Mouse (Mus musculus) cerebellum, adult 11 months (tissue): ENCODE measurements around the gene Tmc7.

Source experiments
- DNase-seq: peaks from one replicate; pipeline ENCODE4 v3.0.0; 2022

The Tmc7 gene

DNA sequence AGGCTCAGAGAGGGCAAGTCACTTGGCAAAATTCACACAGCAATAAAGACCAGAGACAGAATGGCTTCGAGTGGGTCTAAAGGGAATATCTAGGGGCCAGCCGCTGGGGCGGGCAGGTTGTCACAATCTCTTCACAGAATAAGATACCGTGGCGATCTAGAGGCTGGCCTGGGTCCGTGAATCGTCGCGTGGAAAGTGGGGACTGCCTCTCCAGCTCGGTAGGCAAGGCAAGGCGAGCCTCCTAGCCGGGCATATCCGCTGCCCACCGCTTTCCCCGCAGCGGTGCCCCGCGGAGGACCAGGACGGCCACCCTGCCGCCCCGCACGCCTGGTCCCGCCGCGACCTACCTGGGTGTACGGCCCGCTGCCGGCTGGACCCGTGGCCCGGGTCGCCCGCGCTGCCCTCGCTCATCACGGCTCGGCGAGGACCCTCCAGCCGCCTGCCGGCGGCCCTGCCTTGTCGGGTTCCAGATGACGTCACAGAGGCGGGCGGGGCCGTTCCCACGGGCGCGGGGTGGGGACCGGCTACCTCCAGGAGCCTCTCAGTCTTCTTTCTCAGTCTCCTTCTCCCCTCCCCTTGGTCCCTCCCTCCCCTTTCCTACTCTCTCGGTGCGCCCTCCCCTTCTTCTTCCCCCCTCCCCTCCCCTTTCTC lies at the start of gene Tmc7:
TSS of gene Tmc7 (minus strand) at position 480 of the 651 bp plus-strand sequence.
- DNase-seq = peak; percentile 77

DNA sequence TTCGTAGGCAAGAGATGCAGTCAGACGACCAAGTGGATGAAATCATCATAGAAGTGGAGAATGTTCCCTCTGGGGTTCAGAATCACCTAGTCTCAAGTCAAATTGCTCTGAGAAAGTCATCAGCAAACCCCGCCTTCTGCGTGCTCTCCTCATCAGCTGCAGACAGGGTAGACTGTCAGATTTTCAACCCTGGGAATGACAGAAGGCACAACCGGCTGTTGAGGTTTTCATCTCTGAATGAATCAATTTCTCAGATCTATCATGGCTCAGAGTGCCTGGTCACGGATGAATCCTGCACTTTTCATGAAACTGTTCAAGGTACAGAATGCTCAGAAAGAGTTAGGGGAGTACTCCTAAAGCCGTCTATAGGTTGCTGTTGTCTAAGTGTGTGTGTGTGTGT lies 49.4 kb upstream of the Tmc7 start:
- DNase-seq = no peak

DNA sequence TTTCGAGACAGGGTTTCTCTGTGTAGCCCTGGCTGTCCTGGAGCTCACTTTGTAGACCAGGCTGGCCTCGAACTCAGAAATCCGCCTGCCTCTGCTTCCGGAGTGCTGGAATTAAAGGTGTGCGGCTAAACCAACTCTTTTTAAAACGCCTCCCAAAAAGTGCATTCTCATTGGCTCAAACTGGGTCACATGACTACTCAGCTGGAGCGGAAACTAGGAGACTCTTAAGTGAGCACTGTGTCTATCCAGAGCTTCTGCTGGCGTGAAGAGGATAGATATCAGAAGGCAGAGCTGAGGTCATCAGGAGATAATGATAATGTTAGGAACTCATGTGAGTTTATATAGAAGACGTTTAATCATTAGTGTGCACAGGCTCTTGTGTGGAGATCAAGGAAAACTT lies 48.6 kb upstream of the Tmc7 start:
- DNase-seq = no peak

DNA sequence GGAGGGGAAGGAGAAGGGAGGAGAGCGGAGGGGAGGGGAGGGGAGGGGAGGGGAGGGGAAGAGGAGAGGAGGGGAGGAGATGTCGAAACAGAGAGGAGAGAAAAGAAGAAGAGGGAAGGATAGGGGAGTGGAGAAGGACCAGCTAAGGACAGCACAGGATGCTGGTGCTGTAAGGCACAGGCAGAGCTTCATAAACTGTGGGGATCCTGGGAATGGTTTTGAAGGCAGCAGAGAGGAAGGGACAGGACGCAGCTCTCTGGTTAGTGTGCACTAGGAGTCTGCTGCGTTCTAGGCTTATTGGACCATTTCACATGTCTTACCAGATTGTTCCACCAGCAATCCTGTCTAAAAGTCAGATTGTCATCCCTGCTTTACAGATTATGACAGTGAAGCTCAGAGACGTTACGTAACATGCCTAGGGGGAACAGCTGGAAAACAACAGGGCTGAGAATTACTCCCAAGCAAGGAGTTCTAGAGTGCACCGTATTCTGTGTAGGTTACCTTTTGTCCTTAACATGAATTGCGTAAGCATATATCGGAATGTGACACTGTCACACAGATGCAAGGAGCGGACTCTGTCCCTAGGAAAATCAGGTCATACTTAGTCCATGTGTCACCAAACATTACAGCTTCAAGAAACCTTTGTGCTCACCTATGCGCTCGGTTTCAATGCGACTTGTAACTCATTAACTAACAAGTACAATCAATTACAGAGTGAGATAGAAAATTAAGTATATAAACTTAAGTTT lies 43.2 kb upstream of the Tmc7 start:
- no peak for DNase-seq

DNA sequence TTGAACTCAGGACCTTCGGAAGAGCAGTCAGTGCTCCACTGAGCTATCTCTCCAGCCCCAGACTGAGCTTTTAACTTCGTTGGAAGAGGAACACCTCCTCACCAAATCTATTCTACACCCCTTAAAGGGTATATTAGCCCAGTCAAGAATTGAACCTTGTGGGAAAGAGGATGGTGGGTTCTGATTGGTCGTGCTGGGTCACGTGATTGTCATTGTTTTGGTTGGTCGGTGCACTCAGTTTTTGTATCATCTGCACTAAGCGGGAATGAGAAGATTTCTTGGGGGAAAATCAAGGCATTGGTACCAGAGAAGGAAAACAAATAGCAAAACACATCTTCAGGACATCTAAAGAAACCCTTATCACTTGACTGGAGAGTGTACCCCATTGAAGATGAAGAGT lies 36.6 kb upstream of the Tmc7 start:
- no peak for DNase-seq

DNA sequence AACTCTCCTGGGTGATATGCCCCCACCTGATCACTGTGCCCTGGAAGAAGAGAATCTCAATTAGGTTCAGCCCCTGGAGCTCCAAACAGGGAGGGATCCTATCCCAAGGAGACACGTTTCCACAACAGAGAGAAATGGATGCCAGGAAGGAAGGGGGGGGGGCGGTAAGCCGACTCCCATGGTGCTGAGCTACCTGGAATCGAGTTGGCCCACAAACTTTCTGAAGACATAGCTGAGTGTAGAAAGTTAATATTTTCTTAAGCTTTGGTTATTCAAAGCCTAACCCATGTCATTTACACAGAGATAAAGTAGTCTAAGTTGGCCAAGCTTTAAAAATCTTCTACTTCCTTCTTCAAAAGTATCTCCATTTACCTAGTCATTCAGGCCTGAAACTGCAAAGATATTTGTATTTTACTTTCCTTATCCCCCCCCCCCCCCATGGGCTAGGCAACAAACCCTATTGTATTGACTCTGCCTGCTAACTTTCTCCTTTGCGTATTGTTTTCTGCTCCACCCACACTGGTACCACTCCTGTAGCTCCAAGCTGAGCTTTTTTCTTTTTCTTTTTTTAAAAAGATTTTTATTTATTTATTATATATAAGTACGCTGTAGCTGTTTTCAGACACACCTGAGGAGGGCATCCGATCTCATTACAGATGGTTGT lies 35.8 kb upstream of the Tmc7 start:
- DNase-seq = no peak

DNA sequence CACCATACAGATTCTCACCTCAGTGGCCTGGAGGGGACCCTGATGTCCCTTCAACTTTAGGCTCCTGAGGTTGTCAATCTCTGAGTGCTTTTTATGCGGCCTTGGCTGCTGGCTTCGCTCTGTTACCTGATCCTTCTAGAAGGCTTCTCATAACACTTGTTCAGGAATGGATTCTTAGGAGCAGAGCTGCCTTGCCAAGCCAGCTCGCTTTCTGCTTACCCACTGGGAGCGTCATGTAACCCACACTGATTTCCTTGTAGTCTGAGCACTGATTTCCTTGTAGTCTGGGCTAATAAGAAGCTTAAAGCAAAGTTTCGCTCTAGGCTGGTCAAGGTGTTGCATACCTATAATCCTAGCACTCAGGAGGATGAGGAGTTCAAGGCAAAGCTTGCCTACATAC lies 33.6 kb upstream of the Tmc7 start:
- DNase-seq = no peak

DNA sequence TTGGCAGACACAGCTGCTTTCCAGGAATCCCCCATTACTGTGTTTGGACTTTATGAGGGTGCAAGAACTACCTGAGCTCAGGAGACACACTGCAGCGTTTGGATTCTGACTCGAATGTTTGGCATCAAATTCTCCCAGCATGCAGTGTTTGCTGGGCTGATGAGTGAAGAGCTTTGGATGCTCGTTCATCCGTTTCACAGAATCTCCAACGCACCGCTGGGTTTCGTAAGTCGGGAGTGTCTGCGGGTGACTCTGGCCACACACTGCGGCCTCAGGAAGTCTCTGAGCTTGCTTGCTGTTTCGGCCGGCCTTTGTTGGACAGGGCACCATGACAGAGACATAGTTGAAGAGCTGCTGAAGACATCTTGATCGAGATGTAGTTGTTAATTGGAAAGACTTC lies 29.5 kb upstream of the Tmc7 start:
- no peak for DNase-seq

DNA sequence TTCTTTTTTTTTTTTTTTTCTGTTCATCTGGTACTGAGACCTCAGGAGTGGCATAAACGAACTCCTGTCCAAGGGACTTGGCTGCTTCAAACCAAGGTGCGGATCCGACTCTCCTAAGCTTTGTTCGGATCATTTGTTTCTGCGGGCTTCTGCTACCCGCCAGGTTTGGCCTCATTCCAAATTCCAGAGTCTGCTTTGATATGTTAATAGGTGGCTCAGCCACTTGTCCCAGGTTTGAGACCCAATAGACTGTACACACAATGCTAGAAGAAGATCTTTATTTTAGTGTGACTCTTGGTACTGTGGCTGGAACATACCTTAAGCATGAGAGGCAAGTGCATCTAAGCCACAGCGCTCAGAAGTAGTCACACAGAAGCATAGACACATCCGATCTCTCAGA lies 27.4 kb upstream of the Tmc7 start:
- no peak for DNase-seq

DNA sequence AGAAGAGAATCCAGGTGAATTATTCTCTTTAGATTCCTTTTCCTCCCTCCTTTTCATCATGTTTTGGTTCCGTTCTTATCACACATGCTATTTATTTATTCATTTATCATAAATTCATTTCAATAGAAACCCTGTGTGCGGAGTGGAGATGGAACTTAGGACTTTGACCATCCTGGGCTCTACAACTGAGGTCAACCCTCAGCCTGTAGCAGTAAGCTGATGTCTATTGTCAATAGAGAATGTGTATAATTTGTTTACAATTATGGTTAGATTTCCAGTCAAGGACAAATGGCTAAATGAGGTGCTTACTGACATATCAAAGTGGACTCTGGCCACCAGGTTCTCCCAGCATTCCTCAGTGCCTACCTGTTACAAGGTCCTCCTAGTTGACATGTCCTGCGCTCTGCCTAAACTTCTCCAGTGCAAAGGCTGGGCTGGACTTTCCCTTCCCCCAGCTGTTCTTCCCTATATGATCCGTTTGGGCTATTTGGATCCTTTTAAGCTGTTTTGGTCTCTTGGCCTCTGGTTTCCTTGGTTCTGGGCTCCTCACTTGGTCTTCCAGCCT lies 26.7 kb upstream of the Tmc7 start:
- no peak for DNase-seq

DNA sequence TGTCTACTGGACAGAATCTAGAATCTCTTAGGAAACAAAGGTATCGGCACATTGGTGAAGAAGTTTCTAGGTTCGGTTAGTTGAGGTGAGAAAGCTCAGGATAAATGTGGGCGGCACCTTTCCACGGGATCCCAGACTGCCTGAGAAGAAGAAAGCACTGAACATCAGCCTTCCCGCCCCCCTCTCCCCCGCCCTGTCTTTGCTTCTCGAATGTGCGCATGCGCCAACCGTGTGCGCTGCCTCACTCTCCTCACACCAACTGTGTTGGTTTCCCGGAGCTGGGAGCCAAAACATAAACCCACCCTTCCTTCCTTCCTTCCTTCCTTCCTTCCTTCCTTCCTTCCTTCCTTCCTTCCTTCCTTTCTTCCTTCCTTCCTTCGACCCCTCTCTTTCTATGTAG lies 26.2 kb upstream of the Tmc7 start:
- no peak for DNase-seq

DNA sequence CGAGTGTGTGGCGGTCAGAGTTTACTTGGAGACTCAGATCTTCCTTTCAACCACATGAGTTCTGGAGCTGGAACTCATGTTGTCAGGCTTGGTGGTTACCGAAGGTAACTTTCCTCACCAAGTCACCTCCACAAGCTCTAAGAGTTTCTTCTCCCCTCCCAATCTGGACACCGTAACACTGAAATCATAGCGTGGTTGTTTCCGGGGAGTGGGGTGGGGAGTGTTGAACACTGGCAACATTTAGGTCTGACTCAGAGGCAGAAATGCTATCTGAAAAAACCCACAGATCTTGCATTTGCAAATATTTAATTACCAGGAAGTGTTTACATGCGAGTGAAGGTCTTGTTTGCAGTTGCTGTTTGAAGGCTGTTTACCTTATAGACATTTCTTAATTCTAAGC lies 25.3 kb upstream of the Tmc7 start:
- no peak for DNase-seq

DNA sequence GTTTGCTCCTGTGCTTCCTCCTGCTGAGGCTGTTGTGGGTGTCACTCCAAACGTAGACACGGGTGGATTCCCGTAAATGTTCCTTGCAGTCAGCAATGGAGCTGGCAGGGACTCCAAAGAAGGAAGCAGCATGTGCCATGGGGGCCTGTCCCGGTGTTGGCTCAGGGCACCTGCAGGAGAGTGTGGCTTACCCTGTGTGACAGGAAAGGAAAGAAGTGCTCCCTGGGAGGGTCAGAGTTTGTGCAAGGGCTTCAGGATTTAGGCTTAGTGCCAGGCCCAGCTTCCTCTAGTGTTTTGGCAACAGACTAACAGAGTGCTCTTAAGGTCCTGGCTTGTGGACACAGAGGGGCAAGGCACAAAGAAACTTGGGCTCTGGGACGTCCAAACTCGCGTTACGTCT lies 20.3 kb upstream of the Tmc7 start:
- DNase-seq = no peak

DNA sequence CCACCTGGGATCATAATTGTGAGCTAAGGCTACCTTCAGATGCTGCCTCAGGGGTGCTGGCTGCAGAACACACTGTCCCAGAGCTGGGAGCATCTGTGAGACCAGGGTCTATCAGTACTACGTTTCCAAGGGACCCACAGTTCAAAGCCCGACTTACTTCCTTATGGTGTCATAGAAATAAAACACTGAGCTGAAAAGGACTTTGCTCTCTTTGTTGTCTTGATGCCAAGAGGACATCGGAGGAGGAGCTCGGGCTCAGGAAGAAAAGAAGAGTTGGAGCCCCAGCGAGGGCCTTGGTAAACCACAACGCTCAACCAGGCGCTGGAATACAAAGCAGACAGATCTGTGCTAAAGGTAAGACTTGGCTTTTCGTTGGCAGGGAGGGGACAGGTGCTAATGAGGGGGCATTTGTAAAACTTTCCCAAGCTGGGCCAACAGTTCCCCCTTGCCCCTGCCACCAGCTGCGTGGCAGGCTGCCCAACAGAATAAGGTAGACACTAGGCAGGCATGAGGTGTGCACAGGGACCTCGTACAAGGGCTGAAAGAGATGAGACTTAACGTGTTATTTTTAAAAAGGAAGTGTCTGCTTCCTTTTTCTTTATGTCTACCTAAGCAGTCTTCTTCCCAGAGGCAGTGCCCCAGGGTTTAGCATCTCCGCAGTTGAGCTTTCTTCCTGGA lies 15.6 kb upstream of the Tmc7 start:
- DNase-seq = no peak

DNA sequence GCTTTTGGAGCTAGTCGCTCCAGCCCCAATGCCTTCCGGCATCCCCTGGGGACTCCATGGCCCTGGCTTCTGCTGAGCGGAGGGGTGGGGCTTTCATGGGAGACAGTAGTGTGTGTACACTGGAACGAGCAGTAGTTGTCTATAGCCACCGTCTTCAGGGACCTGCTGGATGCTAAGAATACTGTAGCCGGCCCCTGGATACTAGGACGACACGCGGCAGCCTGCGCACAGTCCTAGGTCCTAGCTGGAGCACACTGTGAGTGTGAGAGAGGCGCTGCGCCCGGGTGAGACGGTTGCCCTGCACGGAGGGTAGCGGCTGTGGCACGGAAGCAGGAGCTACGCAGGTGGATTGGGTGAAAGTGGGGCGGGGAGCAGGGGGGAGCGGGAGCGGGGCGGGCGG lies 12.7 kb upstream of the Tmc7 start, which contains the start of gene Tmc5:
TSS of gene Tmc5 (plus strand) at position 97 of the 400 bp plus-strand sequence.
- DNase-seq = no peak

DNA sequence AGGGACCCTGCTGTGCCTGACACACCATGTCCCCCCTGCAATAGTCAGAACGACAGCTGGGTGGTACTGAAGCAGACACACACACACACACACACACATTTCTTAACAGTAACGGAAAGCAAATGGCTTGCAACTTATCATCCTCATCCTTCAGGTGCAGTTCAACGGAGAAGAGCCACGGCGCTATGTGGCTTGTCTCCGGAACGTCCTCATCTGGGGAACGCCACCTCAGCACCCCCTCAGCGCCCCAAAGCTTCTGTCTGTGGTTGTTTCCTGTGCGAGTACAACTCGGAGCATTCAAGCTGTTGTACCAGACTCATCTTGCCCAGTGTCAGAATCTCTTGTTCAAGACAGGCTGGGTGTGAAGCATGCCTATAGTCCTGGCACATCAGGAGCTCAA lies 11.7 kb upstream of the Tmc7 start:
- no peak for DNase-seq

DNA sequence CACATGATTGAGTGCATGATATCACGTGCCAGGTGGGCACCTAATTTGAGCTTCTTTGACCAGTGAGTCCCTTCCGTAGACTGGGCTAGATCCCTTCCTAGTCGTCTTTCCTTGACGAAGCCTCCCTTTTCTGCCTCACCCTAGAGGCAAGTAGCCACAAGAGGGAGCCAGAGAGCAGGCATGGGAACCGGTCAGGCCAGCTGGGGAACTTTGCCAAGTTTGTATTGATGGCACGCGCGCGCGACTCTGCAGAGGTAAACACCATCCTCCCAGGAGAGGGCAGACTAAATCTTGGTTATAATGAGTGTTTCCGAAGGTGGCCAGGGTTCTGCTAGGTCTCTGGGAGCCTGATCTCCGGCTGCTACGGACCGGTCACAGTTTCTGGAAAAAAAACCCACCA lies 10.7 kb upstream of the Tmc7 start:
- DNase-seq = peak; percentile 89

DNA sequence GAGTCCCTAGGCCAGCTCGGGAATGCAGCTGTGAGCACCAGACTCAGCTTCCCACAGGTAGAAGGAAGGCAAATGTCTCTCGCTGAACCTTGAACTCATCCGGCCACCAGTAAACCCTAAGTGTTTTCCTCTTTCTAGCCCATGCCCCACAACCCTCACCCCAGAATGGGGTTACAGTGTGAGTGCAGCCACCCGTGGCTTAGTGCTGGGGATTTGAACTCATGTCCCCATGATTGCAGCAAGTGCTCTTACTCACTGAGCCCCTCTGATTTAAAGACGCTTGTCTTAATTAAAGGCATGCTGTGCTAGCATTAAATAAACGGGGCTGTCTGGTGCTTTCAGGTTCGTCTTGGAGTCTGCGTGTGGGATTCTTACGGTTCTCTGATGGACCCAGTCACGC lies 10.1 kb upstream of the Tmc7 start:
- no peak for DNase-seq

DNA sequence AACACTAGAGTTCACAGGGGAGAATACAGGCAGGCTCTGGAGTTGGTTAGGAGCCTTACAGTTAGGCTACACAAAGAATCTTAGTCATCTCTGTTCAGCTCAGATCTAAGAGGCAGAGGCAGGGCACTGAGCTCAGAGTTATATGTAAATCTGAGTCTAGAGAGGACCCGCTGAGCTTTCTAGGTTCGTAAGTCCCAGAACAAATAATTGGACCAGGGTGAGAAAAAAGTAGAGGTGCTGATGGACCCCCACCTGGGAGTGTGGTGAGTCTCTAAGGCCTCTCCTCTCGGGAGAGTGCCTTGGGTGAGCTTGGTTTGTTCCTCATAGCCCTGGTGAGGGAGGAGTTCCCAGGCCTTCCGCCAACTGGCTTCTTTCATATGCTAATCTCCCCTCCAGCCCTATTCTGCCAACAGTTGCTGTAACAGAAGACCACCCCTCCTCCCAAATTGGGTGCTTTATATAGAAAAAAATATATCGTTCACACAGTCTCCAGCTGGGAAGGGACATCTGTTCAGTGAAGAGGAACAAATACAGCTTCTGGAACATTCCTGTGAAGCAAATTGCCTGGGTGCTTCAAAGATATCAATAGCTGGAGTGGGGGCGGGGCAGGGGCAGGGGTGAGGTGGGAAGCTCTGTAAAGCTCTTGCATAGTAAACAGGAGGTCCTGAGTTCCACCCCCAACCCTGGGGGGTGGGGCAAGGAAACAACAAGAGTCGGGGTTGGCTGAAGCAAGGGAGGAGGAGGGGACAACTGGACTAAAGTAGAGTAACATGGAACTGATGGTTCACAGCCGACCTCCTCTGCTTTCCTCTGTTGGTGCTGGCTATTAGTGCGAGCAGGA lies 9.3 kb upstream of the Tmc7 start:
- DNase-seq = no peak

DNA sequence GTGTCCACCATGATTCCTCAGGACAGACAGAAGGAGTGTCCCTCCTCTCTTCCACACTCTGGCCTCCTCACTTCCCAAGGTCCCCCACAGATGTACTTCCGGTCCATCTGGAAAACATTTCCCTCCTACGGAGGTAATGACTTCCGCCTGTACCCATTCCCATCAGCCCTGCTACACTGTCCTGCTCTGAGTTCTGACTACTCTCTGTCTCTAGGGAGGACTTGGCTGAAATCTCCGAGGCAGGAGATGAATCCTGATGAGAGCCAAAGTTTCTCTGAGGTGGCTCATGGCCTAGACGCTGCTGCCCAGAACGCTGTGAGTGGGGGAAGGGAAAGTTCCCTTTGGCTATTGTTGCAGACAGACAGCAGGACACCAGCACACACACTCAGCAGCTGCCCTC lies 7.6 kb upstream of the Tmc7 start:
- DNase-seq = no peak

DNA sequence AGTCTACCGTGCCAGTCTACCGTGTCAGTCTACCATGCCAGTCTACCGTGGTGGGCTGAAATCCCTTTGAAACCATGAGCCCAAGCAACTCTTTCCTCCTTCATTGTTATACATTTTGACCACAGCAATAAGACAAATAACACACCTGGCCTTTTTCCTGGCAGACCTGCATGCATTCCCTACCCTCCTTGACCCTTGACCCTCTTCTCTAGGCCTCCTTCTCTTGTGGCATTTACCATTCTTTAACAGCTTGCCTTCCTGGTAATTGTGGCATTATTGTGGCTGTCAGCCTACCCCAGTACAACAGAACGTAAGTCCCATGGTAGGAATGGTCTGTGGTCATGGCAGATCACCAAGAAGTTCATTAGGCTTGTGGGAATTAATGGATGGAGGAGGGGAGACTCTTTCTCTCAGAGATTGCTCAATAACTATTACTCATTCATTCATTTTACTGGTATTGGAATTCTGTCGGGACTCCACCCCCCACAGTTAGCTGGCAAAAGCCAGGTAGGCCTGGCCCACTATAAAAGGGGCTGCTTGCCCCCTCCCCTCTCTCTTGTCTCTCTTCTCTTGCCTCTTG lies 6.3 kb upstream of the Tmc7 start:
- DNase-seq = no peak

DNA sequence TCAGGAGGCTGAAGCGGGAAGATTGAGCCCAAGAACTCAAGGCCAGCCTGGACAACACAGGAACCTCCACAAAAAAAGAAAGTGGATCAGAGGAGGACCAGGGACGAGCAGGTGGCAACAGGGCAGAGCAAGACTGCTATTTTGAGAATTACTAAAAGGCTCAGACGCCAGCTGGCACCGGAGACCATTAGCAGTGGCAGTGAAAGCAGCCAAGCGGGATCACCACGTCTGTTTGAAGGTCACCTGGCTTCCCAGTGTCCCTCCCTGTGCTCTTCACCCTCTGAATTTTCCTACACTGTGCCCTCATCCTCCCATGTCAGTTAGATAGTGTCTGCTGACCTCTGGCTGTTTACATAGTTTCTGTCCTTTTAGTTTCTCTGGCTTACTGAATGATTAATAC lies 1.3 kb upstream of the Tmc7 start:
- DNase-seq = peak; percentile 77
